Mouse (Mus musculus): Measurements from ENCODE around the gene Schip1. TPM values are rescaled to one million over a fixed set of nuclear protein-coding genes. Genes with fewer than 3 reads are reported as not detected.
A peak's percentile ranks its signal among the peaks of the same experiment; 100 is the strongest.

Gene Schip1
- polyA plus RNA-seq, 1 experiment from 2014 or later = 37.1 TPM

DNA sequence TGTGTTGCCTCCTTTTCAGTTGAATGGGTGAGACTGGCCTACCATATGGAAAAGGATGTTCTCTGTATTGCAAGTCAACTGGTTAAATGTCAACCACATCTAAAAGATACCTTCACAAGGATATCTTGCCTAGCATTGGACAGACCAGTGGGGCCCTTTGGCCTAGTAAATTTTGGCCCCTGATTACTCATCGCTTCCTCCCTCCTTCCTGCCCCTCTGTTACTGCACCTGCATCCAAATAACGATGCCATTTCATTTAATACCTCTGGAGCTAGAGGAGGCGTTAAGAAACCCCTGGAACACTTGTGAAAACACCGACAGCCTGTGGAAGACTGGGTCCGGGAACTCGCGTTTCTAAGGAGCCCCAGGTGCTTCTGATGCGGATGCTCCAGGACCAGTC lies 453.4 kb downstream of the Schip1 start:
- Histone ChIP-seq H3K27ac (replicated peaks; ENCODE audit: low read depth, low read length) (no peak overlapping the region), H3K9me3 (ENCODE audit: control insufficient read depth, low read length) (no peaks in the 10 kb centered on the region), H3K4me1 (ENCODE audit: control insufficient read depth, insufficient read depth, low read length) (no peaks in the 10 kb centered on the region), H3K9ac (ENCODE audit: low read depth, low read length) (no peak overlapping the region), H3K4me2 (ENCODE audit: low read depth, low read length) (no peak overlapping the region), H3K4me3 (ENCODE audit: low read depth, low read length) (no peak overlapping the region), H3K27me3 (replicated peaks; ENCODE audit: control insufficient read depth, insufficient read depth, low read length) (no peaks in the 10 kb centered on the region), H3K36me3 (ENCODE audit: control insufficient read depth, insufficient read depth, low read length) (no peaks in the 10 kb centered on the region)
- DNase-seq (ENCODE audit: low spot score) = no peak
- 83% methylated on average over 8 of the region's 8 CpGs for WGBS
- no peak for ATAC-seq (ENCODE audit: low read depth)

DNA sequence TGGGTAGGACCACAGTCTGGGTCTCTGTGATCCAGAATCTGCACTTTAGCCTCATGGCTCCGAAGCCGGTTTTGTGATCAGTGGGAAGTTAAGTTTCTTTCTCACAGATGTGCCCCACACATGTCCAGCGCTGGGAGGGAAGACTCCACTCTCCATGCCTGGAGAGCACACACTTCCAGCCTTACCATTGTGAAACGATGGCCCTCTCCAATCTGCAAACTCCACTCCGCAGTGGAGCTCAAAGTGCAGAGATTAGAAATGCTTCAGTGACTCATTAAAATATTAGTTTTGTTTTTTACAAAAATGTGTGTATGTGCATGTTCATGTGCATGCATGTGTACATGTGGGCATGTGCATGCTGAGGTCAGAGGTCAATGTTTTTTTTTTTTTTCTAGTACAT lies 454.0 kb downstream of the Schip1 start:
- no peak overlapping the region for H3K4me3 ChIP-seq (ENCODE audit: low read depth, low read length)
- no peak overlapping the region for H3K9ac ChIP-seq (ENCODE audit: low read depth, low read length)
- no peaks in the 10 kb centered on the region for H3K27me3 ChIP-seq (replicated peaks; ENCODE audit: control insufficient read depth, insufficient read depth, low read length)
- no peak for ATAC-seq (ENCODE audit: low read depth)
- no peak for DNase-seq (ENCODE audit: low spot score)
- H3K36me3 ChIP-seq (ENCODE audit: control insufficient read depth, insufficient read depth, low read length) = no peaks in the 10 kb centered on the region
- H3K4me1 ChIP-seq (ENCODE audit: control insufficient read depth, insufficient read depth, low read length) = no peaks in the 10 kb centered on the region
- H3K9me3 ChIP-seq (ENCODE audit: control insufficient read depth, low read length) = no peaks in the 10 kb centered on the region
- WGBS = 91% methylated on average over 5 of the region's 5 CpGs
- no peak overlapping the region for H3K4me2 ChIP-seq (ENCODE audit: low read depth, low read length)
- H3K27ac ChIP-seq (replicated peaks; ENCODE audit: low read depth, low read length) = no peak overlapping the region

DNA sequence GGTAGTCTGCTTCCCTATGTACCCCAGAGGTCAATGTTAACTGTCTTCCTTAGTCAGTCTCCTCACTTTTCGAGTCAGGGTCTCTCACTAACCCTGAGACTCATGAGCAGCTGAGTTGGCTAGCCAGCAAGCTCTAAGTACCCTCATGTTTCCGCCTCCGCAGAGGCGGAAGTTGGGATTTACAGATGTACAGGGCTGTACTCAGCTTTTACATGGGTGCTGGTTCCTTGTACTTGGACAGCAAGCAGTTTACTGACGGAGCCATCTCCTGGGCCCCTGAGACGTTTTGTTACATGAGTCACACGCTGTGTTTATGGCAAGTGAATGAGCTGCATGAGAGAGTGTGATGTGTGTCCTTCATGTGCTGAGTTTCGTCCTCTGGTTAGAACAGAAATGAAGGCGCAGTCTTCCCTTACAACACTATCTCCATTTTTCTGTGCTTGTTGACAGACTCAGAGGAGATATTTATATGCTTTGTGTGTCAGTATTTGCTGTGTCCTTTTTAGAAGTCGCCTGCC lies 460.8 kb downstream of the Schip1 start:
- no peaks in the 10 kb centered on the region for H3K4me1 ChIP-seq (ENCODE audit: control insufficient read depth, insufficient read depth, low read length)
- no peak overlapping the region for H3K9ac ChIP-seq (ENCODE audit: low read depth, low read length)
- WGBS = 91% methylated on average over 10 of the region's 10 CpGs
- no peak overlapping the region for H3K4me2 ChIP-seq (ENCODE audit: low read depth, low read length)
- ATAC-seq (ENCODE audit: low read depth) (no peak), DNase-seq (ENCODE audit: low spot score) (no peak)
- no peaks in the 10 kb centered on the region for H3K27me3 ChIP-seq (replicated peaks; ENCODE audit: control insufficient read depth, insufficient read depth, low read length)
- H3K4me3 ChIP-seq (ENCODE audit: low read depth, low read length) = no peak overlapping the region
- H3K9me3 ChIP-seq (ENCODE audit: control insufficient read depth, low read length) = no peaks in the 10 kb centered on the region
- H3K36me3 ChIP-seq (ENCODE audit: control insufficient read depth, insufficient read depth, low read length) = no peaks in the 10 kb centered on the region
- H3K27ac ChIP-seq (replicated peaks; ENCODE audit: low read depth, low read length) = no peak overlapping the region

DNA sequence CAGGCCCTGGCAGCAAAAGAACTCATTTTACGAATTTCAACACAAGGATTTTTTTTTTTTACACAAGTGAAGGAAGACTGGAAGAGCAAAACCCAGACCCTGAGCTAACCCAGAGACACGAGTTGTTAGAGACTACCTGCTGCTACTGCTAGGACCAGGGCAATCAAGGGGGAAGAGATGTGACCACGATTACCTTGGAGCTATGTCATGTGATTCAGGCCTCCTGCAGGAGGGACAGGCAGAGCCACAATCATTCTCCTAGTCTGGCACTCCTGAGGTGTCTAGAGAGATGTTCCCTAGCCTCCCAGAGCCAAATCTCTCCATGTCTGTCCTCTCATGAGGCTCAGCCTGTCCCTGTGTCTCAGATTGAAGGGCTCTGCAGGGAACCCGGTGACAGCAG lies 461.8 kb downstream of the Schip1 start:
- no peaks in the 10 kb centered on the region for H3K4me1 ChIP-seq (ENCODE audit: control insufficient read depth, insufficient read depth, low read length)
- no peaks in the 10 kb centered on the region for H3K27me3 ChIP-seq (replicated peaks; ENCODE audit: control insufficient read depth, insufficient read depth, low read length)
- WGBS = 52% methylated on average over 4 of the region's 4 CpGs
- H3K27ac ChIP-seq (replicated peaks; ENCODE audit: low read depth, low read length) = no peak overlapping the region
- H3K36me3 ChIP-seq (ENCODE audit: control insufficient read depth, insufficient read depth, low read length) = no peaks in the 10 kb centered on the region
- no peak overlapping the region for H3K9ac ChIP-seq (ENCODE audit: low read depth, low read length)
- no peaks in the 10 kb centered on the region for H3K9me3 ChIP-seq (ENCODE audit: control insufficient read depth, low read length)
- DNase-seq (ENCODE audit: low spot score) (no peak), ATAC-seq (ENCODE audit: low read depth) (no peak)
- no peak overlapping the region for H3K4me3 ChIP-seq (ENCODE audit: low read depth, low read length)
- no peak overlapping the region for H3K4me2 ChIP-seq (ENCODE audit: low read depth, low read length)

DNA sequence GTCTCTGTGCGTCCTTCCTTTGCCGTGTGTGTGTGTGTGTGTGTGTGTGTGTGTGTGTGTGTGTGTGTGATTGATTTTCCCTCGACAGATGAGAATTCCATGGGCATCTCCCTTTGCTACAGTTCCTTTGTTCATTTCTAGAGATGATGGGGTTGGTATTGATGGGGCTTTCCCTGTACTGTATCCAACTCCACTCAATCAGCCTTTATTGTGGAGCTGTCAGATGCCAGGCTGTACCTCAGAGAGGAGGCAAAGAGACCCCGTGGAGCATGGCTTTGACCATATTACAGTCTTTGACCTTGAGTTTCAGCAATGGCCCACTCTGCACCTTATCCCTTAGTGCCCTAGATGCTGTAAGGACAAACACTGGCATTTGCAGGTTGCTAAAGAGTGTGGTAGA lies 462.6 kb downstream of the Schip1 start:
- Histone ChIP-seq H3K27ac (replicated peaks; ENCODE audit: low read depth, low read length) (no peak overlapping the region), H3K4me2 (ENCODE audit: low read depth, low read length) (no peak overlapping the region), H3K4me3 (ENCODE audit: low read depth, low read length) (no peak overlapping the region), H3K36me3 (ENCODE audit: control insufficient read depth, insufficient read depth, low read length) (no peaks in the 10 kb centered on the region), H3K4me1 (ENCODE audit: control insufficient read depth, insufficient read depth, low read length) (no peaks in the 10 kb centered on the region), H3K9ac (ENCODE audit: low read depth, low read length) (no peak overlapping the region), H3K9me3 (ENCODE audit: control insufficient read depth, low read length) (no peaks in the 10 kb centered on the region), H3K27me3 (replicated peaks; ENCODE audit: control insufficient read depth, insufficient read depth, low read length) (no peaks in the 10 kb centered on the region)
- no peak for ATAC-seq (ENCODE audit: low read depth)
- DNase-seq (ENCODE audit: low spot score) = no peak
- WGBS = 83% methylated on average over 4 of the region's 4 CpGs

DNA sequence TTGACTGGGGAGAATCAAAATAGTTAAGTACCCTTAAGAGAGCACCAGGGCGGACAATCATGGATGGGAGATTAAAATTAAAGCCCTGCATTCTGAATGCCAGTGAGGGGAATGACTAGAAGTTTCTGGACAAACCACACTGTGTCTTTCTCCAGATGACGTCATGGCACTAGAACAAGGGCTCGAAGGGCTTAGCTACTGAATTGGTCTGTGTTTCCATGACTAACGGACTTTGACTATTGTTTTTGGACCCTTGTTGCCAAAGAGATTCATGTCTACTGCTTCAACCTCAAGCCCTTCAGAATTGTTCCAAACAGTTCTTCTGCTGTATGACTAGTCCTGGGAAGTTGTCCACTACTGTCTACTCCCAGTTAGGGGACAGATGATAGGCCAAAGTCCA lies 467.3 kb downstream of the Schip1 start:
- H3K27me3 ChIP-seq (replicated peaks; ENCODE audit: control insufficient read depth, insufficient read depth, low read length) = no peaks in the 10 kb centered on the region
- no peak overlapping the region for H3K4me2 ChIP-seq (ENCODE audit: low read depth, low read length)
- DNase-seq (ENCODE audit: low spot score) (no peak), ATAC-seq (ENCODE audit: low read depth) (no peak)
- 0 out of 2 replicates have a peak, but pooled peaks cover 6% of the 10 kb centered on the region for H3K9me3 ChIP-seq (ENCODE audit: control insufficient read depth, low read length)
- H3K4me3 ChIP-seq (ENCODE audit: low read depth, low read length) = no peak overlapping the region
- H3K36me3 ChIP-seq (ENCODE audit: control insufficient read depth, insufficient read depth, low read length) = no peaks in the 10 kb centered on the region
- H3K4me1 ChIP-seq (ENCODE audit: control insufficient read depth, insufficient read depth, low read length) = 0 out of 2 replicates have a peak, but pooled peaks cover 4% of the 10 kb centered on the region
- WGBS = 90% methylated on average over 4 of the region's 4 CpGs
- no peak overlapping the region for H3K27ac ChIP-seq (replicated peaks; ENCODE audit: low read depth, low read length)
- no peak overlapping the region for H3K9ac ChIP-seq (ENCODE audit: low read depth, low read length)

DNA sequence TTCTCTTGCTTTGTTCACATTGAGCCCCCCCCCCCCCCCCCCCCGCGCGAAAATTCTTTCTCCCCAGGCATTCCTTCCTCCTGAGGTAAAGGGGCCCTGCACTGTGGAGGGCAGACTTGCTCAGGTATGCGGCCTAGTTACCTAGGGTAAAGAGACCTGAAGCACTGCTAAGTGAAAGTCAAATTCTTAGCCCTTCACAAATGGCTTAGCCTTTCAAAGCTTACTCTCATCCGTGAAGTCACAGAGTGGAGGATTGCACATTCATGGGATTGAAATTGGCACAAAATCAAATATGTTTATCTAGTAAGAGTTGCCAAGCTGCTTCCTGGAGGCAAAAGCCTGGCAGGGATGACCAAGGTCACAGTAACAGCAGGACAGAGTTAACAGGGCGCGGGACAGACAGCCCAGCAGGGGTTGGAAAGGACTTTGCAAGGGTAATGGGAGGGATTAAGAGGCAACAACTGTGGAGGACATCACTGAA lies 470.0 kb downstream of the Schip1 start:
- Histone ChIP-seq H3K9ac (ENCODE audit: low read depth, low read length) (no peak overlapping the region), H3K36me3 (ENCODE audit: control insufficient read depth, insufficient read depth, low read length) (no peaks in the 10 kb centered on the region), H3K4me2 (ENCODE audit: low read depth, low read length) (no peak overlapping the region), H3K27ac (replicated peaks; ENCODE audit: low read depth, low read length) (no peak overlapping the region), H3K4me3 (ENCODE audit: low read depth, low read length) (no peak overlapping the region), H3K27me3 (replicated peaks; ENCODE audit: control insufficient read depth, insufficient read depth, low read length) (no peaks in the 10 kb centered on the region), H3K9me3 (ENCODE audit: control insufficient read depth, low read length) (0 out of 2 replicates have a peak, but pooled peaks cover 8% of the 10 kb centered on the region), H3K4me1 (ENCODE audit: control insufficient read depth, insufficient read depth, low read length) (0 out of 2 replicates have a peak, but pooled peaks cover 4% of the 10 kb centered on the region)
- ATAC-seq (ENCODE audit: low read depth) (peak; percentile 72), DNase-seq (ENCODE audit: low spot score) (peak; percentile 14)
- 26% methylated on average over 5 of the region's 7 CpGs for WGBS

DNA sequence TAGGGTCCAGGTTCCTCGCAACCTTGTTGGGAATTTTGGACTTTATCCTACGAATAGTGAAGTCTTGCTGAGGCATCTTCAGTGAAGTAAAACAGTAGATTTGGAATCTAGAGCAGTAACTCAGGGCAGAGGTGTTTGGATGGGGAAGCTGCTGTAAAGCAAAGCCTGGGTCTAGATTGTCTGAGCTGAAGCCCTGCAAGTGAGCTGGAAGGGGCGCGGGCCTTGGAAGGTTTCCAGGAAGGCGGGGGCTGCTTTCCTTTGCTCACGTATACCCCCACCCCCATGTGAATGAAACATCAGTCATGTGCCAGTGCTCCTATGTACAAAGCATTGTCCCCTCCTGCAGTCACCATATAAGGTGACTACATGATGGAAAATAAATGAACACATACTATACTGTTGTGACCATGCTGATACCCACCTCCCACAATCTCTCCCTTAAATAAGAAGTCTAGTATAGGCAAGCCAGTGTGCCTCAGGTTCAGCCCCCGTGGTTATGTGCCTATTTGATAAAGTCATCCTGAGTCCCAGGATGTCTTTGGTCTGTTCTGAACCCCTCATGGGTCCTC lies 470.6 kb downstream of the Schip1 start:
- H3K4me1 ChIP-seq (ENCODE audit: control insufficient read depth, insufficient read depth, low read length) = 0 out of 2 replicates have a peak, but pooled peaks cover 4% of the 10 kb centered on the region
- ATAC-seq (ENCODE audit: low read depth) (no peak), DNase-seq (ENCODE audit: low spot score) (no peak)
- H3K9me3 ChIP-seq (ENCODE audit: control insufficient read depth, low read length) = 0 out of 2 replicates have a peak, but pooled peaks cover 8% of the 10 kb centered on the region
- no peak overlapping the region for H3K9ac ChIP-seq (ENCODE audit: low read depth, low read length)
- 73% methylated on average over 7 of the region's 7 CpGs for WGBS
- H3K36me3 ChIP-seq (ENCODE audit: control insufficient read depth, insufficient read depth, low read length) = no peaks in the 10 kb centered on the region
- no peaks in the 10 kb centered on the region for H3K27me3 ChIP-seq (replicated peaks; ENCODE audit: control insufficient read depth, insufficient read depth, low read length)
- H3K4me3 ChIP-seq (ENCODE audit: low read depth, low read length) = no peak overlapping the region
- H3K4me2 ChIP-seq (ENCODE audit: low read depth, low read length) = no peak overlapping the region
- no peak overlapping the region for H3K27ac ChIP-seq (replicated peaks; ENCODE audit: low read depth, low read length)

DNA sequence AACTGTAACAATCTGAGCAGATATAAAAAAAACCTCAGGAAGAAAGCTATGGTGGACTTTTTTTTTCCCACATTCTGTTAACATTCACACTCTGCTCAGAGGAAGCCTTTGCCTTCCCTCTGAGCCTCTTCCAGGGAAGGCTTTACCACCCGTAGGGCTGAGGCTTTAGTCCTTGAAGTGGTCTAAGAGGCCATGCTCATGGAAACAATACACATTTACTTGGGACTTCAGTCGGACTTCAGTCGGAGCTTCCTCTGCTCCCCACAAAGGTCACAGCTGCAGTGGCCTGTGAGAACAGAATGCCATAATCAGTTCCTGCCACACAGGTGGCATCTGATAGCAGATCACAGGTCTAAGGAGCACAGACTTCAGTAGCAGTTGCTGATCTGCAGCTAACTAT lies 471.5 kb downstream of the Schip1 start:
- Histone ChIP-seq H3K9ac (ENCODE audit: low read depth, low read length) (no peak overlapping the region), H3K9me3 (ENCODE audit: control insufficient read depth, low read length) (0 out of 2 replicates have a peak, but pooled peaks cover 8% of the 10 kb centered on the region), H3K27me3 (replicated peaks; ENCODE audit: control insufficient read depth, insufficient read depth, low read length) (no peaks in the 10 kb centered on the region), H3K4me3 (ENCODE audit: low read depth, low read length) (no peak overlapping the region), H3K27ac (replicated peaks; ENCODE audit: low read depth, low read length) (no peak overlapping the region), H3K4me1 (ENCODE audit: control insufficient read depth, insufficient read depth, low read length) (0 out of 2 replicates have a peak, but pooled peaks cover 4% of the 10 kb centered on the region), H3K36me3 (ENCODE audit: control insufficient read depth, insufficient read depth, low read length) (no peaks in the 10 kb centered on the region), H3K4me2 (ENCODE audit: low read depth, low read length) (no peak overlapping the region)
- DNase-seq (ENCODE audit: low spot score) (no peak), ATAC-seq (ENCODE audit: low read depth) (no peak)
- WGBS = 51% methylated on average over 3 of the region's 3 CpGs
